Mouse (Mus musculus) embryo, embryonic 11.5 days (tissue): ENCODE measurements around the gene Aqp9.
A peak's percentile ranks its signal among the peaks of the same experiment; 100 is the strongest.
"Not testable (repeated sequence)": the region's sequence is repeated elsewhere in the genome, so short reads cannot be mapped to it uniquely, and the experiment has no call there.

ENCODE experiments used
- DNase-seq: peaks from one replicate; pipeline ENCODE4 v3.0.0-alpha.2; 2012; ENCODE audit warnings: low read depth, low spot score

The Aqp9 gene

DNA sequence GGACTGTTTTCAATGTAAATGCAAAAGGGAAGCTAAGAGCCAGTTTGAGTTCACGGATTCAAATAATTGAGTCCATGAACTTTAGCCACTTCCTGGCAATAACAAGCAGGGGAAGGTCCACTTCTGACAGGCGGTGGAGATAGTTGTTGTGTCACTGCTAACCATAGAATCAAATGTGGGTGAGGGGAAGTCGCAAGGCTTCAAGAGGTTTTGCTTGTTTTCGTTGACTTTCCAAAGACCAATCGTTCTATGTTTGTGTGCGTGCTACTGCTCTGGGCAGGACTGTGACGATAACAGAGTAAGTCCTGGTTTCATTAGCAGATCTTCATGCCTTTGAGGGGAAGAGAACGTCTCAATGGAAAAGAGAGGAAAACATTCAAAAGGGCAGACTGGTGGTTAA is 28.3 kb downstream of the Aqp9 start:
- no peak for DNase-seq

DNA sequence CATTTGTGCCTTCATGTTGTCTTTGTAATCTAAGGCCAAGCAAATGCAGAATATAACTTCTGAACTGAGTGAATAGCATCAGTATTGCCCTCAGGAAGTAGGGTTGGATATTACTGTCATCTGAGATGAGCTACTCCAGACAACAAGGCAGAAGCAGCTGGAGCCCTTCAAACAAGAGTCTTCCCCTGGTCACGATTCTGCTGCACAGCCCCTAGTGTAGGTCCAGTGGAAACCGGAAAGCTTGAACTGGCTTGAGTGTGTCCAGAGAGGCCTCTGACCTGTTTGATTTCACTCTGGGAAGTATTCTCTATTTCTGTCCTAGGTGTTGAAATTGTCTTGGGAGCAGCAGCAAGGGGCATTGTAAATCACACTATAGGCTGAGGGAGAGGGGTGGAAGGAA is 29.5 kb downstream of the Aqp9 start:
- DNase-seq: no peak

GRCm38 (mm10) chr9:71137267-71137945 is 31.1 kb downstream of the Aqp9 start:
- DNase-seq: no peak

- DNase-seq: no peak
Measured at GRCm38 (mm10) chr9:71135073-71135472, 33.4 kb downstream of the Aqp9 start.

GRCm38 (mm10) chr9:71133190-71133589 is 35.3 kb downstream of the Aqp9 start:
- DNase-seq: no peak

- DNase-seq: no peak
Measured at GRCm38 (mm10) chr9:71131822-71132221, 36.7 kb downstream of the Aqp9 start.

DNA sequence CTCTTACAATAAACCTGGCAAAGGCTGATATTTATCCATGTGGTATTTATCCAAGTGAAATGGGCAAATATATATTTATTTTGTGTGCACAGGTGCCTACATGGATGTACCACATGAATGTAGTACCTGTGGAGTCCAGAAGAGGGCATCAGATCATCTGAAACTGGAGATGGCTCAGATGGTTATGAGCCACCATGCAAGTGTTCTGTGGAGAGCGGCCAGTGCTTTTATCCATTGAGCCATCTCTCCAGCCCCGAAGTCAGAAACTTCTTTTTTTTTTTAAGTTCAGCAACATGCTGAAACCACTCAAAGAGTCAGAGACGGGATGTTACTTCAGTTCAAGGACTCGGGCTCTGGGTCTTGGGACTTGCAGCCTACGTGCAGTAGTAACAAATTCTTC is 39.6 kb downstream of the Aqp9 start:
- DNase-seq: peak; percentile 67

GRCm38 (mm10) chr9:71126205-71126604 is 42.3 kb downstream of the Aqp9 start:
- DNase-seq: peak; percentile 32

DNA sequence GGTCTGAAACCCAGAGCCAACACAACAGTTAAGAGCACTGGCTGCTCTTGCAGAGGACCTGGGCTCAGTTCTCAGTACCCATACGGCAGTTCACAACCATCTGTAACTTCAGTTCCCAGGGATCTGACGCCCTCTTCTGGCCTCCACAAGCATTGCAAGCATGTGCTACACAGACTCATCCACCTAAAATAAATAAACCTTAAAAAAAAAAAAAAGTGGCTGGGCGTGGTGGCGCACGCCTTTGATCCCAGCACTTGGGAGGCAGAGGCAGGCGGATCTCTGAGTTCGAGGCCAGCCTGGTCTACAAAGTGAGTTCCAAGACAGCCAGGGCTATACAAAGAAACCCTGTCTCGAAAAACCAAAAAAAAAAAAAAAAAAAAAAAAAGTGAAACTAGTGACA is 45.4 kb downstream of the Aqp9 start:
- DNase-seq: not testable (repeated sequence)

GRCm38 (mm10) chr9:71120924-71121323 is 47.6 kb downstream of the Aqp9 start:
- no peak for DNase-seq

DNA sequence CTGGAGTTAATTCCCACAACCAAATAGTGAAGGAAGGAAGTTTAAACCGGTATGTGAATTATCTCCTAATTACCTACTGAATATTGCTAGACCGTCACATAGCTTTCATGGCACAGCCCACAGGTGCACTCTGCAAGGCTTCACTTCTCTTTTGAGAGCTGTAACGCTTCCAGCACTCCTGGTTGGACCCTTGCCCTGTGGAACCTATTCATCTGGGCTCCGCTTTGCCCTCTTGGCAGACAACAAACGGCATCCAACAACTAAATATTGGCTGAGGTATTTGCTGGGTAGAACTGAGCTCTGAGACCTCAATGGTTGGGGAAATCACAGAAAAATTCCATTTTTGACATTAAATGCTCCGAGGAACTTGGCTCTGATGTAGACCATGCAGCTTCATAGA is 55.3 kb downstream of the Aqp9 start:
- DNase-seq: no peak

GRCm38 (mm10) chr9:71103521-71103920 is 65.0 kb downstream of the Aqp9 start:
- no peak for DNase-seq

DNA sequence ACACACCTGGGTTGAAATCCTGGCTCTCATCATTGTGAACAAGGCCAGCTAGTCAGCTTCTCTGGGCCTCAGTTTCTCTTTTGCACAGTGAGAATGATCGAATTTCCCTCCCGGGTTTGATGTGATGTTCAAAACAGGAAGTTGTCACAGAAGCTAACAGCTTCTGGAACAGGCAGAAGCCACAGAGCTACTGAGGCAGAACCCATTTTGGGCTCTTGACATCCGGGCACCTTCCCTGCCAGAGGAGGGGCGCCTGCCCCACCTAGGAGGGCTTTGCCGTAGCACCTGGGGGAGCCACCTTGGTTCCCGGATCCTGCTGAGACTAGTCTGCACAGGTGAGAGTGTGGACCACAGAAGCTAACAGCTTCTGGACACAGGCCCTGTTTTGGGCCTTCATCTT is 74.4 kb downstream of the Aqp9 start:
- DNase-seq: no peak

DNA sequence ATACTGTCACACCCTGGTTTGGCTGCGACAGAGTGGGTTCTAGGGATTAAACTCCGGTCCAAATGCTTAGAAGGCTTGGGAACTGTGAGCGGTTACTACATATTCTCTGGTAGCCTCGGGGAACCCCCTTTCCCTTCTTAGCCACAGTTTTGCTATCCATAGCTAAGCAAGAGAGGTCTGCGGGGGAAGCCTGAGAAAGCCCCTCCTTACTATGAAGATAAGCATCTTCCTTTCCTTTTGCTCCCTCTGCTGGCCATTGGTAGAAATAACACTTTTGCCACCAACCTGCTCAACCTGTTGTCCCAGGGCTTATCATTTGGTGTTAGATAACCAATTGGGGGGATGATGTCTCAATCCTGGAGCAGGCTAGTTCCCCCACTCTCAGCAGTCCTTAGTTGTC is 76.4 kb downstream of the Aqp9 start:
- peak; percentile 47 for DNase-seq

- no peak for DNase-seq
Measured at GRCm38 (mm10) chr9:71079201-71079600, 89.3 kb downstream of the Aqp9 start.

- DNase-seq: no peak
Measured at GRCm38 (mm10) chr9:71077251-71077825, 91.1 kb downstream of the Aqp9 start.

- DNase-seq: no peak
Measured at GRCm38 (mm10) chr9:71076201-71076648, 92.3 kb downstream of the Aqp9 start.

- no peak for DNase-seq
Measured at GRCm38 (mm10) chr9:71073831-71074230, 94.7 kb downstream of the Aqp9 start.

DNA sequence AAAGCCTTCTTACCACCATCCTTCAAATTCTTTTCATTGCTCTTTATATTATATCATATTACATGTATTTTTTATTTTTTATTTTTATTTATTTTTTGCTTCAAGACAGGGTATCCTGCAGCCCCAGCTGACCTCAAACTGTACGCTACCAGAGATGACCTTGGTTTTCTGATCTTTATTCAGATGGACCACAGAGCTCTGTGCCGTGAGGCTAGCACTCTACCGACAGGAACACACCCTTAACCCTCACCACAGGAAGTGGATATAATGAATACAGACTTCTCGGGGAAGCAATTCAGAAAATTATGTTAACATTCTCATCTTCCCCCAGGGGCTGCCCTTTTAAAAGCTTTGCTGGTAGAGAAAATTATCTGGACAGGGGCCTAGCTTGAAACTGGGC is 95.4 kb downstream of the Aqp9 start:
- no peak for DNase-seq

DNA sequence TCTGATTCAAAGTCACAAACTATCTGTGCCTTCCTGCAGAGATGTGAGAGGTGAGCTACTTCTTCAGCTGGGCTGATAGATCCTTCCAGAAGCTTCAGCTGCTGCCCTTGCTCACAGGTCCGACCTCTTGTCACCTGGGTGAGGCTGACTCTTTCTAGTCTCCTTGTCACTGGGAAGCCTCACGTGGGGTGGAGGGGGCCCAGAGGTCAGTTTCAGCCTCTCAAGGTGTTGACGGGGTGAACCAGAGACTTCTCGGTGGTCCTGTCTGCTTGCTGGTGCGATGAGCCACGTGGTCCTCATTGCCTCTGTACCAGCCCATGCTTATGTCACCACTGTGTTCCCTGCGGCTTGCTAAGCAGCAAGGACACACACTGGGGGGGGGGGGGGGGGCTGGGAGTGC is 96.0 kb downstream of the Aqp9 start:
- no peak for DNase-seq

DNA sequence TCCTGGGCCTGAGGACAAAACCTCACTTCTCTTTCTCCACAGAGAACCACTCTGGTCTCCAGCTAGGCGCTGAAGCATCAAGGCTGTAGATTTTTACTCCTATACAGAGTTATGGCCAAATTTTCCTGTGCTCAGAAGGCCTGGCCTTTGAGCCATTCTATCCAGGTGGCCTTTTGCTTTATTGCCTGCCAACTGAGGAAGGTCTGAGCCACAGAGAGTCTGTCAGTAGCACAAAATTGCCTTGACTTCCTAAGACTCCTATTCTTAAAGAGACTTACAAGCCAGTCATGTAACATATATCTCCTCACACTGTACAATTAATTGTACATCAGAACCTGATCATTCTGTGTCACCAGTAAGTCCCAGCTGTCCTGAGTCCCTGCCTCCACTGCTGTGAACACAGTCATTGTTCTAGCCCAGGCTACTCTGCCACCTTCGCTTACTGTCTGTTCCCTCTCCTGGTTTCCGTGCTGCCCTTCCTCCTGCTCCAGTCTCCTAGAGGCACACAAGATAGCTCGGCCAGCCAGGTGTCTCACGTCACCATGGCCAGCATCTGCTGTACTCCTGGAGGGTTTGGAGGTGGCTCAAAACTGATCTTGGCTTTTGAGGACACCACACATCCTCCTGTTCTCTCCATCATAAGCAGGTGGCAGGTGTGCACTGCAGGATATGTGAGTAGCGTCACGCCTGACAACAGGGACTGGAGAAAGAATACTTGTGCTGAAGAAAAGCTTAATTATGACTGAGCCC is 96.7 kb downstream of the Aqp9 start:
- DNase-seq: no peak

DNA sequence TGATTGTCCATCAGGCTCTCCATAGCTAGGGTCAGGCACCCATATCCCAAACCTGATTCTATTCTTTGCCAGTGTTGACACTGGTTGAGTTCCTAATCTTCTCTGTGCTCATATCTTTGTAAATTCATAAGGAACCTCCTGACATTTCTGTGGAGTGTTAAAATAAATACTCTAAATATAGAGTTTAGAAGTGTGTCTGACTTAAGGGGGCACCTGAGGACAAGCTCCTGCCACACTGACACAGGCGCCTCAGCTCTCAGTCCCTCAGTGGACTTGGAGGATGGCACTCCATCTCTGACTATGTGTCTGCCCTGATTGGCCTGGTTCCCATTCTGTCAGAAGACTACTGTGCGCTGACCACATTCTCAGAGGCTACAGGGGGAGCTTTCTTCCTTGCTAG is 97.9 kb downstream of the Aqp9 start:
- DNase-seq: no peak

- DNase-seq: no peak
Measured at GRCm38 (mm10) chr9:71068866-71069390, 99.6 kb downstream of the Aqp9 start.
